Mouse (Mus musculus) fibroblast of lung, adult 2 months (primary cell): Measurements from ENCODE around the gene Paf1.

Experiments used
- DNase-seq: peaks from one replicate; pipeline ENCODE4 v3.0.0-alpha.2; 2011; ENCODE audit warnings: low read depth

The Paf1 gene

DNA sequence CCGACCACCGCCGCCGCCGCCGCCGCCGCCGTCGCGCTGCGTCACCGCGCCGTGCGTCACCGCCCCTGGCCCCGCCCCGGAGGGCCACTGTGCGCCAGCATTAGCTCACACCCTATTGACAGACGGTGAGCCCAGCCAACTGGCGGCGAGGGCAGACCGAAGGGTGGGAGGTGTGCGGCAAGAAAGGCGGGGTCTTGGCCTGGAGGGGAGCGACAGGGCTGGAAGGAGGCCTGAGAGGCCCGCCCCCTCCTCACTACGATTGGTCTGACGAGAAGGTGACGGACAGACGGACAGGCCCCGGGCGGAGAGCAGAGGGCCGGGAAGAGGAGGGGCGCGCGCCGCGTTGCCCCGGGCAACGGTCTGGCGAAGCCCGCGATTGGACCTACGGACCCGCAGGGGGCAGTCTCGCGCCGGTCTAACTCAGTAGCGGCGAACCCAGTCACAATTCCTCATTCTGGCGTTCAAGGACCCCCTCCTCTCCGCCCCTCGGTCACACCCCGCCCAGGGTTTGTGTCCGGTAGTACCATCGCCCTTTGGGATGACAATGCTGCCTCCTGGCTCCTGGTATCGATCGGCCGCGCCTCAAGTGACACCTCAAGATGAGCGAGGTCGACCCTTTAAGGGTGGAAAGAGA, 43.6 kb downstream of the Paf1 start:
- DNase-seq: peak; percentile 99

DNA sequence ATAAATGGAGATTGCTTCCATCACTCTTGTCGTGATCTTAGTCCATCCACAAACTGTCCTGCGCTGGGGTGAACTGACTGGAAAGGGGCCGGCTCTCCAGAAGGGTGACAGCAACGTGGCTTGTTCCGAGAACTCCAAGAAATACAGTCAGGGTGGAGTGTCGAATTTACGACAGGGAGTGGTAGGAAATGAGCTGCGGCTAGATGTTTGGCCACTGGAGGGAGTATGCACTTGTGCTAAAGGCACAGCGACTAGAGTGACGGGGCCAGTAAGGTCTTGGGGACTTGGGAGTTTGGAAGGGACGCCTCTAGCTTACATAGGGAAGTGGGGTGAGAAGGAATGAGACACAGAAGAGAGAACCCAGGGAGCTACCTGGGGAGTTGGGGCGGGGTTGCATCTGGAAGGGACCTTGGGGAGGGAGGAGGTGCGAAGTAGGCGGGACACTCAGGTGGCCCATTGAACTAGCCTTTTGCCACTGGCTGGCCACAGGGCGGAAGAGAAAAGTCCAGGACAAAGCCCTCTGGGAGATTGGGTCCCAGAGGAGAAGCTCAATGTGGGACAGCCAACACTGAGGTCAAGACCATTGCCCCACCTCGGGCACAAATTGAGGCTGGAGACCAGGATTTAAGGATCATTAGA, 44.3 kb downstream of the Paf1 start, which contains the start of gene Gmfg:
Gene Gmfg (plus strand): TSS at position 516 of the 639 bp plus-strand sequence.
- DNase-seq: peak; percentile 67

DNA sequence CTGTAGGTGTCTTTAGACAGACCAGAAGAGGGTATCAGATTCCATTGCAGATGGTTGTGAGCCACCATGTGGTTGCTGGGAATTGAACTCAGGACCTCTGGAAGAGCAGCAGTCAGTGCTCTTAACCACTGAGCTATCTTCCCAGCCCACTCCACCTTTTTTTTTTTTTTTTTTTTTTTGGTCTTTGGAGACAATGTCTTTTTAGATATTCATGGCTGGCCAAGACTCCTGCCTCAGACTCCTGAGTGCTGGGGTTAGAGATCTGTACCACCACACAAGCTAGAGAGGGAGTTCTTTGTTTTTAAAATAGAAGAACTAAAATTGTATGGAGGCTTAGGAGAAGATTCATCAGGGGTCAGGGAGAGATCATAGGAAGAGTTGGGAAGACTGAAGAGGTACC, 45.2 kb downstream of the Paf1 start:
- no peak for DNase-seq

DNA sequence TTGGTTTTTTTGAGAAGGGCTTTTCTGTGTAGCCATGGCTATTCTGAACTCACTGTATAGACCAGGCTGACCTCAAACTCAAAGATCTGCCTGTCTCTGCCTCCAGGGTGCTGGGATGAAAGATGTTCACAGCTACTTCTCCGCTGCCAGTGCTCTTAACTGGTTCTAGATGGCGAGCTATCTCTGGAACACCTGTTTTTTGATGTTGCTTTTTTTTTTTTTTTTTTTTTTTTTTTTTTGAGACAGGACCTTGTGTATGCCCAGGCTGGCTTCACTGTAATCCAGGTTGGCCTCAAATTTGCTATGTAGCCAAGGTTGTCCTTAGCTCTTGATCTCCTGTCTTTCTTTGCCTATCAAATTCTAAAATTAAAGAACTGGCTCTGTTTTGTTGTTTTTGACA, 46.0 kb downstream of the Paf1 start:
- no peak for DNase-seq

DNA sequence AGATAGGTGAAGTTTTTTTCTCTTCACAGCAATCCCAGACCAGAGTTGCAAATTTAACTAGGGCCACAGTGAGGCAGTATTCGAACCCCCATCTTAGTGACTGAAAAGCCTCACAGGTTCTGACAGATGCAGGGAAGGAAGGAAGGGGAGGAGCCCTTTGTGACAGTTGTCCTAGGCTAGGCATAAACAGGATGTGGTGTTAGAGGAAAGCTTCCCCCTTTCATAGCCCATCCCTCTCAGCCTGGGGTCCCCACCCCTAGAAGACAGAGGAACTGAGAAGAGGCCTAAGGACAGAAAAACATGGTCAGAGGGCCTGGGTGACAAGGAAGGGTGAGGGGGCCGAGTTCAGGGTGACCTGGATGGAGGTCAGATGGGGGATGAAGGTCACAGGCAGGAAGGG, 48.0 kb downstream of the Paf1 start:
- DNase-seq: no peak

DNA sequence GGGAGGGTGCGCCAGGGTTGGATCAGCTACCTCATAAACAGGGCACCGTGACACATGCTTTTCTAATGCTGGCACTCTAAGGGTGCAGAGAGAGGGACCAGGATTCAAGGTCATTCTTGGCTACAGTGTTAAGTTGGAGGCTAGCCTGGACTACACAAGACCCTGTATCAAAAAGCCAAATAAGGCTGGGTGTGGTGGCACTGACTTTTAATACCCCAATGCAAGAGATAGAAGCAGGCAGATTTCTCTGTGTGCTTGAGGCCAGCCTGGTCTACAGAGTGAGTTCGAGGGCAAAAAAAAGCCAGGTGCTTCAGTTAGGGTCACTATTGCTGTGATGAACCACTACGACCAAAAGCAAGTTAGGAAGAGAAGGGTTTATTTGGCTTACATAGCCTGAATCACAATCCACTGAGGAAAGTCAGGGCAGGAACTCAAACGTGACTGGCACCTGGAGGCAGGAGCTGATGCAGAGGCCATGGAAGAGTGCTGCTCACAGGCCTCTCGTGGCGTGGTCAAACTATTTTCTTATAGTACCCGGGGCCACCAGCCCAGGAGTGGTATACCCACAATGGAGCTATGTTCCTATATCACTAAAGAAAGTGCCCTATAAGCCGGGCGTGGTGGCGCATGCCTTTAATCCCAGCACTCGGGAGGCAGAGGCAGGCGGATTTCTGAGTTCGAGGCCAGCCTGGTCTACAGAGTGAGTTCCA, 49.2 kb downstream of the Paf1 start:
- no peak for DNase-seq

DNA sequence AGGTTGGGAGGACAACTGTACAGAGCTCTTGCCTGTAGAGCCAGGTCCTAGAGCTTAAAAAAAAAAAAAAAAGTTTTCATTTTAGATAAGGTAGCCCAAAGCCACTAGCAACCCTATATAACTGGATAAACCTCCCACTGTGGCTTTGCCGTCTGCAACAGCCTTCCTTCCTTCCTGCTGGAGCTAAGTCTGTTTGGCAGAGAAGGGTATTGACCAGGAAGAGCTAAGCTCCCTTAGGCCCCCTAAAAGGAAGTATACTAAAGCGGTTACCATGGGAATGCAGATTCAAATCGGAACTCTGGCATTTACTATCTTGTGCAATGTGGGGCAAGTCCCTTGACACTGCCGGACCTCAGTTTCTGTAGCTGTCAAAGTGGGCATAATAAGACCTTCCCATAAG, 49.9 kb downstream of the Paf1 start:
- DNase-seq: no peak

DNA sequence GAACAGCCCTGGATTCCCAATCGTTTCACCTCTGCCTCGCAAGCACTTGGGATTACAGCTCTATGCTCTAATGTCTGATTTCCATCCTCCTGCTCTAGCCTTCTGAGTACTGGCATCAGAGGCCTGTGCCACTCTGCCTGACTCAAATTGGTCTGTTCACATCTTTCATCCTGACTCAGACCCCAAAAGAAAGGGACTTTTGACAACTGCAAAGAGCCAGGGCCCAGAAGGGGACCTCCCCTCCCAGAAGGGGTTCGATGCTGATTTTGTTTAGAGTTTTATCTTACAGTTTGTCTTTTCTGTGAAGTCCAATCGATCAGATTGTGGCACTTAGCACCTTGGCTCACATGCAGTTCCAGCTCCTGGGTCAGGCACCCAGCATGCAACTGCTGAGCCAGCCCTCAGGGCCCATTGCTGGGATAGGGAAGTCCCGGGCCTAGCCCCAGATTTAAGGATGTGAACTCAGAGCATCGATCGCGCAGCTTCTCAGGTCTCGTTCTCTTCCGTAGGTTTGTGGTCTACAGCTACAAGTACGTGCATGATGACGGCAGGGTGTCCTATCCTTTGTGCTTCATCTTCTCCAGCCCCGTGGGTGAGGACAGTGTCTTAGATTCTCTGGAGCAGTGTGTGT, 51.7 kb downstream of the Paf1 start:
- no peak for DNase-seq

DNA sequence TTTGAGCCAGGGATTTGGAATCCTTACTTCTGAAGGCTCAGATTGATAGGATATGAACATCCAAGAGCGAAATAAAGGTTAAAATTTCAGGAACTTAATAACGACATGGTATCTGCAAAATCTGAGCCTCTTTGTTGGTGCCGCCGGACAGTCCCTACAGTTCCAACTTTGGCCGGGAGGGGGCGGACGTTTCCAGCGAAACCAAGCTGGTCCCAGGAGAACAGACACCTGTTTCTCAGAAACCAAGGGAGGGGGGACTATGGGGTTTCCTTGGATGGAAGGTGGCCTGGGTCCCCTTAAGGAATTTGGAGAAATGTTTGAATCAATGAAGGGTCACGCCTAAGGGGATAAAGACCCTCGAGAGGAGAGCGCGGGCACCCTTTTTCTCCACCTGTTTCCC, 53.7 kb downstream of the Paf1 start:
- peak; percentile 14 for DNase-seq

DNA sequence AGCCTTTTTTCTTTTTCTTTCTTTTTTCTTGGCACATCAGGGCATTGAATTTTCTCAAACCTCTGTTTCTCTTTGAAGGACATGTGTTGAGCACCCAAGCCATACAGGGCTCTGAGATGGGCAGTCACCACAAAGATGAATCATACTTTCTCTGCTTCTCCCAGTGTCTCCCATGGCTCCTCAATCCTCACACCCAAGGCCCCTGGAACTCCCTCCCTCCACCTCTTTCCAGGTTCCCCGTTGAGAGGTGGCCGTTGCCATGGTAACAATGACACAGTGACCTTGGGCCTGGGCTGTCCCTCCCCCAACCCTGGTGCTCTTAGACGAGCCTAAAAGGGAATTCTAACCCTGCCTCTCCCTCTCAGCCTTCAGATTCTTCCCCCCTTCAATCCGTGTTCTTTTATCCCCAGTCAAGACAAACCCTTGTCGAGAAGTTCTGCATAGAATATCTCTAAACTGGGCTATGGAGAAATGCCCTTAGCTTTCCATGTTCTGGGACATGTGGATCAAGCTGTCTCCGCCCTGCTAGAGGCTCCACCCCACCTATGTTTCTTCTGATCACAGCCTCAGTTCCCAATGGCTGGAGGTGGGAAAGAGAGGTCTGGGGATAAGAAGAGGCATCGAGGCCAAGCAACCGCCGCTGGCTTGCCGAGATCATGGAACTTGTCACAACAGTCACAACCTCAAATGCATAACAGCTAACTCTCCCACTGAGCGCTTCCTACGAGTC, 54.5 kb downstream of the Paf1 start:
- no peak for DNase-seq

DNA sequence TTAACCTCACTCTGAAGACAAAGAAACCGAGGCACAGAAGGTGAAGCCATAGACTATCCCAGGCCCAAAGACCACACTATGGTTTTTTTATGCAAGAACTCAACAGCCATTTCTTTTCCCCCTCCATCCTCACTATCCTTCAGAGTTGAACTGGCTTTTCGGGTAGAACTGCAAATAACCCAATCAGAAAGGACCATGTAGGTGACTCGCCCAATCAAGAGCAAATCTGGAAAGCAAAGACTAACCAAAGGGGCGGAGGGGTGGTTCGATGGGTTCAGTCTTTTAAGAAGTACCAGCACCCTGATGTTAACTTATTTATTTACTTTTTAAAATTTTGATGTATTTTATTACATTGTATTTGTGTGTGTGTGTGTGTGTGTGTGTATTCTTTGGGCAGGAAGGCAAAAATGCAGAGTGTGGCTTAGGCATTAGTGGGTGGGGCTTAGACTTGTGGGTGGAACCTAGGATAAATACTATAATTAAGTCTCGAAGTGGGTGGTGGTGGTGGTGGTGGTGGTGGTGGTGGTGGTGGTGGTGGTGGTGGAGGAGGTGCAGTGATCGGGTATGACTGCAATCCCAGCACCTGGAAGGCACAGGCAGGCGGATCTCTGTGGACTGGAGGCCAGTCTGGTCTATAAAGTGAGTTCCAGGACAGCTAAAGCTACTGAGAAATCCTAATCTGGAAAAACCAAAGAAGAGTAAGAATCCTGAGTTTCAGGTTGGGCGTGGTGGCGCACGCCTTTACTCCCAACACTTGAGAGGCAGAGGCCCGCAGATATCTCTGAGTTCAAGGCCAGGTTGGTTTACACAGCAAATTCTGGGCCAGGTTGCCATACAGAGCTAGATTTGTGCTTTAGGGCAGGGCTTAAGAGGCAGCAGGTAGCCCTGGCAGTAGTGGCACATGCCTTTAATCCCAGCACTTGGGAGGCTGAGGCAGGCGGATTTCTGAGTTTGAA, 55.4 kb downstream of the Paf1 start:
- no peak for DNase-seq
